11 mouse cellular contexts compared by ENCODE assay signal in genomic region chr15:12211577-12211976, GRCm38 (mm10). TPM values are rescaled to one million over a fixed set of nuclear protein-coding genes. Genes with fewer than 3 reads are reported as not detected.
DNase-seq lines count a peak whose midpoint lies in the region; ATAC-seq and TF ChIP-seq lines count a peak whose summit lies in the region.
"Had no signal": no experiment of that assay in that cellular context is flagged by ENCODE, and none has a peak within 500 bp of the region (broad histone marks: within the 10 kb centered on the region; RNA-seq: fewer than 3 reads in every experiment).

No protein-coding gene starts in this region.

- 44% methylated on average over 8 of the region's 8 CpGs for whole genome bisulfite sequencing in heart, adult 2 months
- 74% methylated on average over 8 of the region's 8 CpGs for WGBS in heart, embryonic 12.5 days
- 72% methylated on average over 8 of the region's 8 CpGs for whole genome bisulfite sequencing in kidney, embryonic 14.5 days

- H3K9me3 ChIP-seq in heart, embryonic 12.5 days (replicated peaks) = no peaks in the 10 kb centered on the region
- H3K9me3 ChIP-seq in kidney, embryonic 14.5 days (ENCODE audit: control insufficient read depth, low read length) = no peaks in the 10 kb centered on the region
- H3K9me3 ChIP-seq: heart, embryonic 13.5 days; liver, embryonic 13.5 days had no signal

- DNase-seq in heart, adult 2 months = peak in 1 of 2 experiments; percentile 64
- peak; percentile 81 for DNase-seq in cerebellum, adult 11 months
- DNase-seq in monocyte, adult 2 months (ENCODE audit: low read depth in 1 of 2, low spot score in 2 of 2) = peak; percentile 33 to 68
- DNase-seq in liver = no peak
- DNase-seq: liver, embryonic 13.5 days had no signal

- H3K27me3 ChIP-seq in heart, adult 2 months (ENCODE audit: control insufficient read depth, insufficient read depth, low read length) = no peaks in the 10 kb centered on the region
- no peaks in the 10 kb centered on the region for H3K27me3 ChIP-seq in heart, embryonic 12.5 days (replicated peaks)
- no peaks in the 10 kb centered on the region for H3K27me3 ChIP-seq in kidney, embryonic 14.5 days (ENCODE audit: control insufficient read depth, insufficient read depth, low read length)
- H3K27me3 ChIP-seq: CH12.LX; heart, embryonic 13.5 days; liver, embryonic 13.5 days had no signal

- intact Hi-C loops in heart, adult 2 months (cut with DNase I) = no loop called here

- H3K36me3 ChIP-seq in heart, adult 2 months (ENCODE audit: control insufficient read depth, insufficient read depth, low read length) = no peaks in the 10 kb centered on the region
- H3K36me3 ChIP-seq in heart, embryonic 12.5 days = no peaks in the 10 kb centered on the region; the same call in 1 of the 2 replicates
- H3K36me3 ChIP-seq in kidney, embryonic 14.5 days (ENCODE audit: control insufficient read depth, insufficient read depth, low read length) = no peaks in the 10 kb centered on the region
- H3K36me3 ChIP-seq: liver, embryonic 13.5 days had no signal

- no peak overlapping the region for H3K4me3 ChIP-seq in heart, adult 2 months
- H3K4me3 ChIP-seq in heart, embryonic 12.5 days = no peak overlapping the region
- H3K4me3 ChIP-seq in kidney, embryonic 14.5 days (ENCODE audit: low read length) = no peak overlapping the region
- H3K4me3 ChIP-seq: heart, embryonic 13.5 days; liver, embryonic 13.5 days had no signal

- H3K79me2 ChIP-seq in heart, adult 2 months (replicated peaks; ENCODE audit: control insufficient read depth, insufficient read depth, low read length) = peaks cover 16% of the 10 kb centered on the region

- H3K27ac ChIP-seq in heart, adult 2 months = no peak overlapping the region
- no peak overlapping the region for H3K27ac ChIP-seq in heart, embryonic 12.5 days (ENCODE audit: poor library complexity, severe bottlenecking)
- no peak overlapping the region for H3K27ac ChIP-seq in kidney, embryonic 14.5 days (ENCODE audit: low read depth, low read length)
- H3K27ac ChIP-seq: heart, embryonic 13.5 days; liver, embryonic 13.5 days had no signal

- peaks cover 17% of the 10 kb centered on the region for H3K4me1 ChIP-seq in heart, adult 2 months (ENCODE audit: control insufficient read depth, insufficient read depth, low read length)
- peaks cover 62% of the 10 kb centered on the region for H3K4me1 ChIP-seq in heart, embryonic 12.5 days (replicated peaks)
- H3K4me1 ChIP-seq in kidney, embryonic 14.5 days (ENCODE audit: control insufficient read depth, insufficient read depth, low read length) = peaks cover 17% of the 10 kb centered on the region

- TF ChIP-seq EP300 in heart, adult 2 months (IDR thresholded peaks at IDR 0.05; ENCODE audit: insufficient read depth, low read depth, low read length) = peak; percentile 49; the same call in 1 of the 2 replicates

- no peak overlapping the region for H3K4me2 ChIP-seq in heart, embryonic 12.5 days
- H3K4me2 ChIP-seq in kidney, embryonic 14.5 days (replicated peaks; ENCODE audit: low read depth, low read length) = no peak overlapping the region
- H3K4me2 ChIP-seq: heart, embryonic 13.5 days; liver, embryonic 13.5 days had no signal

- 0 out of 2 replicates have a peak, but pooled peaks have one; percentile 12 for TF ChIP-seq POLR2A in heart, adult 2 months (IDR thresholded peaks at IDR 0.05; ENCODE audit: insufficient read depth, low read depth, low read length)

- no peak for TF ChIP-seq CTCF in heart, adult 2 months (IDR thresholded peaks at IDR 0.05)

- no peak overlapping the region for H3K9ac ChIP-seq in heart, adult 2 months (ENCODE audit: low read depth, low read length)
- H3K9ac ChIP-seq in heart, embryonic 12.5 days = no peak overlapping the region
- no peak overlapping the region for H3K9ac ChIP-seq in kidney, embryonic 14.5 days (ENCODE audit: low read depth, low read length)
- H3K9ac ChIP-seq: heart, embryonic 13.5 days; liver, embryonic 13.5 days had no signal

- ATAC-seq in heart, embryonic 12.5 days (ENCODE audit: insufficient number of reproducible peaks, low FRiP score) = no peak
- ATAC-seq in hematopoietic stem cell, adult 5-6 weeks (replicated peaks in 1 of 2; ENCODE audit: insufficient read depth in 1 of 2, low FRiP score in 2 of 2, low TSS enrichment in 1 of 2, low read depth in 1 of 2, poor library complexity in 2 of 2, severe bottlenecking in 2 of 2) = peak; percentile 19 to 31; a peak in 1 of 4 replicates
- no peak for ATAC-seq in erythroid progenitor cell, adult 5-6 weeks (replicated peaks; ENCODE audit: low FRiP score, poor library complexity, severe bottlenecking)
- ATAC-seq in kidney, embryonic 14.5 days (ENCODE audit: low FRiP score, low TSS enrichment) = no peak

RNA-seq across cellular contexts. Expression of gene Mtmr12, which starts 6.7 kb away (rescaled TPM):
- total RNA-seq in heart, adult 2 months (2021) = 1 to 10 TPM; 8.8 to 9.2 TPM
- polyA plus RNA-seq in heart, adult 2 months (2012; rRNA removed) = 7.4 and 9.7 TPM in 2 replicates
- polyA plus RNA-seq in heart, embryonic 12.5 days (2016; fragmentation: Nextera tagmentation; extraction: Ambion mirVana) = 16.5 and 16.7 TPM in 2 replicates
- 22.9 and 30.6 TPM in 2 replicates for total RNA-seq in hematopoietic stem cell, adult 5-6 weeks (2017)
- 7.9 and 15.1 TPM in 2 replicates for total RNA-seq in erythroid progenitor cell, adult 5-6 weeks (2015; ENCODE audit: low replicate concordance)
- total RNA-seq in erythroid progenitor cell, adult 5-6 weeks (2017; ENCODE audit: low replicate concordance) = 17.2 and 24.7 TPM in 2 replicates
- polyA plus RNA-seq in kidney, embryonic 14.5 days (2014; fragmentation: Nextera tagmentation; extraction: Ambion mirVana) = 10.6 and 25.4 TPM in 2 replicates

Comparison
In these comparisons a context has a peak if more than half of its experiments do, and no peak if none do; other contexts are left out.
1. ATAC-seq: peak in hematopoietic stem cell, adult 5-6 weeks (2 of 2); none in heart, embryonic 12.5 days (single experiment), erythroid progenitor cell, adult 5-6 weeks (single experiment) and kidney, embryonic 14.5 days (single experiment).